Mouse (Mus musculus) olfactory bulb, adult 2 months (tissue): ENCODE results near the gene Knl1.

Experiments
- CTCF ChIP-seq: fragments of 200-500 bp; IDR thresholded peaks from 2 replicates; pipeline ENCODE4 v1.5.1; 2012; ENCODE audit warnings: low read depth, mild to moderate bottlenecking, low read length, moderate library complexity; ENCODE audit not compliant: insufficient read depth
- POLR2A ChIP-seq: fragments of 200-500 bp; IDR thresholded peaks from 2 replicates; pipeline ENCODE4 v1.6.1; 2012; ENCODE audit warnings: mild to moderate bottlenecking, low read depth, low read length, moderate library complexity; ENCODE audit not compliant: insufficient read depth

- no peak for TF ChIP-seq CTCF
- TF ChIP-seq POLR2A, result no peak
Observed at GRCm38 (mm10) chr2:119018391-119019122, 28.4 kb upstream of the Knl1 start.
